Mouse (Mus musculus) midbrain, embryonic 15.5 days (tissue): Measurements from ENCODE around the gene Saysd1. TPM values are rescaled to one million over a fixed set of nuclear protein-coding genes. Genes with fewer than 3 reads are reported as not detected.

ENCODE experiments used
- ATAC-seq: fragments of 200-750 bp; cut with Nextera tagmentation; replicated peaks from 2 replicates; pipeline ENCODE4 v1.8.0; 2017; ENCODE audit warnings: moderate TSS enrichment
- H3K27ac ChIP-seq: fragments of 300-500 bp; sonication (generic); 2 replicates; pipeline ENCODE4 v1.5.1; 2015; ENCODE audit warnings: mild to moderate bottlenecking, inconsistent platforms
- H3K27me3 ChIP-seq: fragments of 300-500 bp; sonication (generic); replicated peaks from 2 replicates; pipeline ENCODE4 v1.6.1; 2015; ENCODE audit warnings: inconsistent platforms
- H3K36me3 ChIP-seq: fragments of 300-500 bp; sonication (generic); replicated peaks from 2 replicates; pipeline ENCODE4 v1.6.1; 2015; ENCODE audit warnings: inconsistent platforms
- H3K4me1 ChIP-seq: fragments of 300-500 bp; sonication (generic); 2 replicates; pipeline ENCODE4 v1.6.1; 2015; ENCODE audit warnings: inconsistent platforms
- H3K4me2 ChIP-seq: fragments of 300-500 bp; sonication (generic); 2 replicates; pipeline ENCODE4 v1.6.1; 2015; ENCODE audit warnings: inconsistent platforms, mild to moderate bottlenecking, moderate library complexity
- H3K4me3 ChIP-seq: fragments of 300-500 bp; sonication (generic); 2 replicates; pipeline ENCODE4 v1.5.1; 2015; ENCODE audit warnings: mild to moderate bottlenecking, inconsistent platforms
- H3K9ac ChIP-seq: fragments of 300-500 bp; sonication (generic); 2 replicates; pipeline ENCODE4 v1.6.1; 2015; ENCODE audit warnings: mild to moderate bottlenecking, inconsistent platforms
- H3K9me3 ChIP-seq: fragments of 300-500 bp; sonication (generic); 2 replicates; pipeline ENCODE4 v1.6.1; 2016; ENCODE audit warnings: inconsistent platforms
- WGBS: fragments of 180-500 bp; shearing (Covaris S2); methylation state at CpG from one replicate; pipeline ENCODE4 v1.1.7; 2015; ENCODE audit warnings: mixed read lengths; 5-methylcytosine and 5-hydroxymethylcytosine counted together
- polyA plus RNA-seq: library from polyadenylated mRNA; unstranded; fragments of >200 nt; fragmentation: Nextera tagmentation; extraction: Ambion mirVana; gene quantifications from 2 replicates; pipeline ENCODE4 v1.2.1, GENCODE M21; 2015

Saysd1 gene
- polyA plus RNA-seq, 1 experiment from 2014 or later: 12.6 TPM

DNA sequence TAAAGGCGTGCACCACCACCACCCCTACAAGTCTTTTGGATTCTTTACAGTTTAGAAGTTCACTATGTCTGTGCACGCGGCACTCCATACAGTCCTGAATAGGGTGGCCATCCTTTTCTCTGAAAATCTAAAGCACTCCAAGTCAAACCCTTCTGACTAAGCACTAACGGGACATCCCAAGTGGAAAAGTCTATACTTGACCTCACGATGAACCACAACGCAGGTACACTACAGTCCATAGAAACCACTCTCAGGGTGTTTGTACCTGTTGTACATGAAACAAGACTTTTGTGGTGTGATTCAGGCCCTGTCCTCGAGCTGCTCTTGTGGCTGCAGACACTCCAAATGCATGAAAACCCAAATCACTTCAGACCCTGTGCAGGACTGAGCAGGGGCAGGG lies 36.8 kb upstream of the Saysd1 start:
- Histone ChIP-seq H3K36me3 (no peaks in the 10 kb centered on the region), H3K4me3 (no peak overlapping the region), H3K9ac (no peak overlapping the region), H3K4me2 (no peak overlapping the region), H3K27me3 (no peaks in the 10 kb centered on the region), H3K9me3 (no peaks in the 10 kb centered on the region), H3K27ac (no peak overlapping the region), H3K4me1 (no peaks in the 10 kb centered on the region; the same call in 1 of the 2 replicates)
- no peak for ATAC-seq
- WGBS: 94% methylated on average over 7 of the region's 7 CpGs

DNA sequence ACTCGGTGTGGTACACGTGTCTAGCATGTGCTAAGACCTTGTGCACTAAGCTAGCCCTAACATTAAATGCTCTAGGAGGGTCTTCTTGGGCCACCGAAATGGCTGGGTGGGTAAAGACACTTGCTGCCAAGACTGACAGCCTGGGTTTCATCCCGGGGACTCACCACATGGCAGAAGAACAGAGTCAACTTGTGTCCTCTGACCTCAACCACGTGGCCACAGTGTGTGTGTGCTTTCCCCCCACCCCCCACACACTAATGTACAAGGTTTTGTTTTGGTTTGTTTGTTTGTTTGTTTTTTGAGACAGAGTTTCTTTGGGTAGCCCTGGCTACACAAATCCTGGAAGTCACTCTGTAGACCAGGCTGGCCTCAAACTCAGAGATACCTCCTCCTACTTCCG lies 36.4 kb upstream of the Saysd1 start:
- Histone ChIP-seq H3K36me3 (no peaks in the 10 kb centered on the region), H3K9me3 (no peaks in the 10 kb centered on the region), H3K27ac (no peak overlapping the region), H3K27me3 (no peaks in the 10 kb centered on the region), H3K4me2 (no peak overlapping the region), H3K4me3 (no peak overlapping the region), H3K4me1 (no peaks in the 10 kb centered on the region; the same call in 1 of the 2 replicates), H3K9ac (no peak overlapping the region)
- WGBS: 90% methylated on average over 6 of the region's 6 CpGs
- ATAC-seq: no peak

DNA sequence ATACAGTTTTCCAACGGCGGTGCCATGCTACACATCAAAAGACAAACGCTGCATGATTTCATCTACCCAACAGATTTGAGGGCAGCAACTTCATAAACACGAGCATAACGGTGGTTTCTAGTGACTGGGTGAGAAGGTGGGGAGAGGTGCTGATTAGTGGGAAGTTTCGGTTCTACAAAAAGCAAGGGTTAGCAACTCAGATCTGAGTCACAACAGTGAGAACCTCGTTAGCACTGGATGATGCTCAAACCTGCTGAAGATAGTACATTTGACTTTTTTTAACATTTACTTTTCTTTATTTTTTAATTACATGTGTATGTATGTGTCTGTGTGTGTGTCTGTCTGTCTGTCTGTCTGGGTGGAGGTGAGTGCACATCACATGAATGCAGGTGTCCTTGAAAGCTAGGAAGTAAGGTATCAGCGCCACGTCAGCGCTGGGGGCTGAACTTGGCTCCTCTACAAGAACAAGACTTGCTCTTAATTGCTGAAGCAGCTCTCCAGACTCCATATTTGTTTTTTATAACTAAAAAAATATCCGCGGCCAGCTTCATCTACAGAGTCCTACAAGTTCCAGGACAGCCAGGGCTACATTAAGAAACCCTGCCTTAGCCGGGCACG lies 35.6 kb upstream of the Saysd1 start:
- no peak for ATAC-seq
- H3K36me3 ChIP-seq: no peaks in the 10 kb centered on the region
- H3K4me3 ChIP-seq: no peak overlapping the region
- H3K9ac ChIP-seq: no peak overlapping the region
- no peak overlapping the region for H3K27ac ChIP-seq
- no peaks in the 10 kb centered on the region for H3K27me3 ChIP-seq
- no peaks in the 10 kb centered on the region for H3K9me3 ChIP-seq
- H3K4me2 ChIP-seq: no peak overlapping the region
- 94% methylated on average over 14 of the region's 14 CpGs for WGBS
- no peaks in the 10 kb centered on the region; the same call in 1 of the 2 replicates for H3K4me1 ChIP-seq

DNA sequence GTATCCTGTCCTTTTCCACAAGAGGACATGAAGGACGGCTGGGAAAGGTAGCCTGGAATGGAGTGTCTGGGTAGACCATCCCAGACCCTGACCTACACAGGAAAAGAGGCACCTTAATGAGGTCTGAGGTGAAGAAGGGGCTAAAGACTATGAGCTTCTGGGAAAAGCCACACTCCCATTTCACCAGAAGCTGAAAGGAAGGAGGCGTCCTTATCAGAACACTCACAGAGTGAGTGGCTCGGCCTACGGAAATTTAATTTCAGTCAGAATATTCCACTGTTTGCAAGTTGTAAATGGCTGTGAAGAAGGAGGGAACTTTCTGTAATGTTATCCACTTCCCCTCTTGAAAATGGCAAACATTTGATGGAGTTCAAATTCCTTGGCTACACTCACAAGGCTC lies 34.6 kb upstream of the Saysd1 start:
- Histone ChIP-seq H3K27me3 (no peaks in the 10 kb centered on the region), H3K4me2 (no peak overlapping the region), H3K27ac (no peak overlapping the region), H3K9me3 (no peaks in the 10 kb centered on the region), H3K9ac (no peak overlapping the region), H3K36me3 (no peaks in the 10 kb centered on the region), H3K4me1 (no peaks in the 10 kb centered on the region; the same call in 1 of the 2 replicates), H3K4me3 (no peak overlapping the region)
- ATAC-seq: no peak
- WGBS: 88% methylated on average over 4 of the region's 4 CpGs

DNA sequence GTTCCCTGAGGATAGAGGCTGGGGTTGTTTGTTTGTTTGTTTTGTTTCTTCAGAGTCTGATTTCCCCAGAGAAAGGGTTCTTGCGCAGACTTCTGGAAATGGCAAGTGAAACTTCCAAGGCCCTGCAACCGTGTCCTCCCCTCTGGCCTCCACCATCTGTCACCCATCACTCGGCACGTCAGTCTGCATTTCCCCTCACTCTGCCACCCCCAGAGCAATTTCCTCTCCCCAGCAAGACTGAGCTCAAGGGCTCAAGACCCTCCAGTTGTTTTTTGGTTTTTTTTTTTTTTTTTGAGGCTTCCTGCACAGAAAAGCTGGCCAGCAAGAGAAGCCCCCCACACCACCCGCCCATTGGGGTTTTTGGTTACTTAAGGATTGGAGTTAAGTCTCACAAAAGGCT lies 34.2 kb upstream of the Saysd1 start:
- Histone ChIP-seq H3K27ac (no peak overlapping the region), H3K27me3 (no peaks in the 10 kb centered on the region)
- 88% methylated on average over 5 of the region's 5 CpGs for WGBS

DNA sequence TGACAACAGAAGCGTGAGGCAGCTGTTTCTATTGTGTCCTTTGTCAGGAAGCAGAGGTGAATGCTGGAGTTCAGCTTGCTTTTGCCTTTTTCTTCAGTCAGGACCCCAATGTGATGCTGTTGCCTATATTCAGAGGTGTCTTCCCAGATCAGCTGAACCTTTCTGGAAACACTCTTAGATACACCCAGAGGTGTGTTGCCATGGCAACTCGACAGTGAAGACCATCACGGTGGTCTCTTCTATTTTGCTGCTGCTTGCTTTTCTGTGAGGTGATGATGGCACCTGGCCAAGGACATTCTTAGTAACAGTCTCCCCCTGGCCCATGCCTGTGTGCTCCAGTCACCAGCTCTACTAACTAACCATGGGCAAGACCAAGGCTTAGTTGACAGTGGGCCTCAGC lies 33.5 kb upstream of the Saysd1 start:
- 66% methylated on average over 3 of the region's 3 CpGs for WGBS
- Histone ChIP-seq H3K4me2 (no peak overlapping the region), H3K36me3 (no peaks in the 10 kb centered on the region), H3K4me3 (no peak overlapping the region), H3K4me1 (no peaks in the 10 kb centered on the region; the same call in 1 of the 2 replicates), H3K9ac (no peak overlapping the region), H3K27ac (no peak overlapping the region), H3K27me3 (no peaks in the 10 kb centered on the region), H3K9me3 (no peaks in the 10 kb centered on the region)
- ATAC-seq: peak; percentile 58; the same call in 1 of the 2 replicates

More for the DNA sequence above, 34.2 kb upstream of the Saysd1 start:
- H3K9me3 ChIP-seq: no peaks in the 10 kb centered on the region
- no peak overlapping the region for H3K9ac ChIP-seq
- ATAC-seq: no peak
- H3K4me2 ChIP-seq: no peak overlapping the region
- H3K4me3 ChIP-seq: no peak overlapping the region
- H3K4me1 ChIP-seq: no peaks in the 10 kb centered on the region; the same call in 1 of the 2 replicates
- no peaks in the 10 kb centered on the region for H3K36me3 ChIP-seq

DNA sequence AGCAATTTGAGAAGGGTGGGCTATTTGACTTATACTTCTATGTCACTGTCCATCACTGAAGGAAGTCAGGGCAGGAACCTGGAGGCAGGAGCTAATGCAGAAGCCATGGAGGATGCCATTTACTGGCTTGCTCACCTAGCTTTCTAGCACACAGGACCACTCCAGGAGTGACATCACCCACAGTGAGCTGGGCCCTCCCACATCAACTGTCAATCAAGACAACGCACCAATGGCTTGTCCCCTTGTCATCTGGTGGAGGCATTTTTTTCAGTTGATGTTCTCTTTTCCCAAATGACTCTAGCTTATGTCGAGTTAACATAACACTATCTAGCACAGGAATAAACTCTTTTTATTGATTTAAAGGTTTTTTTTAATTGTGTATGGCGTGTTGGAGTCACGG lies 30.9 kb upstream of the Saysd1 start:
- H3K36me3 ChIP-seq: no peaks in the 10 kb centered on the region
- no peak overlapping the region for H3K4me2 ChIP-seq

DNA sequence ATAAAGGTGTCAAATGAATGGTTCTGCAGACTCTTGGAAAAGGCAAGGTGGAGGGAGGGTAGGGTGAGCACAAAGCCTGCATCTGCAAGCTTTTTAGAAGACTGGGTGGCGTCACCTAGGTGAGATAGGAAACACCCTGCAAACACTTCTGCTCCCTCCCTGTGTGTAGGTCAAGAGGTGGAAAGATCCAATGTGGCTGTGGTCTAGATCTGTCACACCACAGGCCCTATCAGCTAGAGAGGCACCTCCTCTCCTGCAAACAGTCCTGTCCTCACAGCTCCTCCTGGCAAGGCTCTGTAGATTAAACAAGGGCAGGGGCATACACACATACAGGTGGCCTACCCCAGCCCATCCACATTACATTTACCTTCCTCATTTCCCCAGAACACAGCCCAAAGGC lies 30.1 kb upstream of the Saysd1 start:
- no peak for ATAC-seq
- Histone ChIP-seq H3K4me1 (no peaks in the 10 kb centered on the region; the same call in 1 of the 2 replicates), H3K36me3 (no peaks in the 10 kb centered on the region), H3K9ac (no peak overlapping the region), H3K27ac (no peak overlapping the region), H3K27me3 (no peaks in the 10 kb centered on the region), H3K4me2 (no peak overlapping the region), H3K4me3 (no peak overlapping the region), H3K9me3 (no peaks in the 10 kb centered on the region)
- WGBS: 91% methylated on average over 1 of the region's 1 CpGs

More for the DNA sequence above, 30.9 kb upstream of the Saysd1 start:
- 91% methylated on average over 4 of the region's 4 CpGs for WGBS
- no peak overlapping the region for H3K27ac ChIP-seq
- H3K4me1 ChIP-seq: no peaks in the 10 kb centered on the region; the same call in 1 of the 2 replicates
- H3K27me3 ChIP-seq: no peaks in the 10 kb centered on the region
- no peak for ATAC-seq
- no peaks in the 10 kb centered on the region for H3K9me3 ChIP-seq
- H3K4me3 ChIP-seq: no peak overlapping the region
- no peak overlapping the region for H3K9ac ChIP-seq

DNA sequence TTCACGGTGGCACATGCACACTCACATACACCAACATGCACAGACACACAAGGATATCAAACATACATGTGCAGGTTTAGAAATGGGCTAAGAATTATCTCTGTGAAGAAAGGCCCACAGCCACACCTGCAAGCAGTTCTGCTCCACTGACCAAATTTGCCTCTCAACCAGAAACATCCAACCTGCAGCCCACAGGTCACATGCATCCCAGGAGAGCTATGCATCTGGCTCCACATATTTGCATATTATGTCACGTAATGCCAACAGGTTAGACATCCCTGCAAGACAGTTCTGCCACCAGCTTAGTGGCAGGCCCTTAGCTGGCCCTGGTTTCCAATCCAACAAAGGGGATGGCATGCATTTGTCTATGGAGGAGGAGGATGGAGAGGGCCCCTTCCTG lies 29.7 kb upstream of the Saysd1 start:
- WGBS: 90% methylated on average over 2 of the region's 2 CpGs
- no peaks in the 10 kb centered on the region for H3K36me3 ChIP-seq

DNA sequence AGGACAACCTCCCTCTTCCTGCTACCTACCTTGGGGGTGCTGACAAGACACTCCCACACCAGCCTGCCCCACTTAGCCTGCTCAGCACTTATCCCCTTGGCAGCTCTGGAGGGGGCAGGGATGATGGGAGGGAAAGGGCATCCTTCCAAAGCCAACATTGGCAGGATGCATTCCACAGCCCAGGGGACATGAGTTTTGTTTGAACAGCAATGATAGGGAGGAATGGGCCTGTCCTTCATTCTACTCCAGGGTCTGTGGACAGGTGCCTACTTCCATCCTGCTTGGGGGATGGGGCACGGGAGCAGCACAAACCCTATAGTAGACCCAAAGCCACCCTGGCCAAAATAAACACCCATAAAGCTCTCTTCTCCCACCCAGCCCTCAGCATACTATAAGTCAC lies 27.1 kb upstream of the Saysd1 start:
- ATAC-seq: no peak

More for the DNA sequence above, 29.7 kb upstream of the Saysd1 start:
- H3K4me1 ChIP-seq: no peaks in the 10 kb centered on the region; the same call in 1 of the 2 replicates
- H3K9ac ChIP-seq: no peak overlapping the region
- H3K9me3 ChIP-seq: no peaks in the 10 kb centered on the region
- no peak overlapping the region for H3K27ac ChIP-seq
- ATAC-seq: no peak
- no peak overlapping the region for H3K4me2 ChIP-seq
- no peak overlapping the region for H3K4me3 ChIP-seq
- H3K27me3 ChIP-seq: no peaks in the 10 kb centered on the region

DNA sequence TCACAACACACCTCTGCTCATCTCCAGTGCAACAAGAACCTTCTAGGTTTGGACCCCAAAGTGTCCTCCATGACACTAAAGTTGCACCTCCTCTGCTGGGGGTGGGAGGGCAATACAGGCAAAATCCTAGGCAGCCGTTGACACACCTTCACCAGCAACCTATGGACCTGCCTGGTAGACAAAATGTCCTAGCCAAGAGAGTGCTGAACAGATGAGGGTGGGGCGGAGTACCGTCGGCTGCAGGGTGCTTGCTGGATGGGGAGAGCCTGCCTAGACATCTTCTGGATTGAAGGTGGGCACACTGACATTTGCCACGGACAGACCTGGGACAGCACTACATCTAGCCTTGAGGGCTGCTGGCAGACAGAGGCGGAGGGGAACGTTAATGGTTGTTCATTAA lies 26.1 kb upstream of the Saysd1 start:
- no peaks in the 10 kb centered on the region for H3K27me3 ChIP-seq
- H3K9ac ChIP-seq: no peak overlapping the region
- no peaks in the 10 kb centered on the region for H3K4me1 ChIP-seq
- no peak for ATAC-seq
- no peak overlapping the region for H3K27ac ChIP-seq
- no peak overlapping the region for H3K4me3 ChIP-seq
- no peak overlapping the region for H3K4me2 ChIP-seq
- no peaks in the 10 kb centered on the region for H3K36me3 ChIP-seq
- WGBS: 92% methylated on average over 7 of the region's 7 CpGs
- H3K9me3 ChIP-seq: no peaks in the 10 kb centered on the region

More for the DNA sequence above, 27.1 kb upstream of the Saysd1 start:
- Histone ChIP-seq H3K27me3 (no peaks in the 10 kb centered on the region), H3K9me3 (no peaks in the 10 kb centered on the region), H3K4me2 (no peak overlapping the region), H3K4me1 (no peaks in the 10 kb centered on the region), H3K9ac (no peak overlapping the region), H3K36me3 (no peaks in the 10 kb centered on the region), H3K4me3 (no peak overlapping the region), H3K27ac (no peak overlapping the region)
- 84% methylated on average over 1 of the region's 1 CpGs for WGBS

DNA sequence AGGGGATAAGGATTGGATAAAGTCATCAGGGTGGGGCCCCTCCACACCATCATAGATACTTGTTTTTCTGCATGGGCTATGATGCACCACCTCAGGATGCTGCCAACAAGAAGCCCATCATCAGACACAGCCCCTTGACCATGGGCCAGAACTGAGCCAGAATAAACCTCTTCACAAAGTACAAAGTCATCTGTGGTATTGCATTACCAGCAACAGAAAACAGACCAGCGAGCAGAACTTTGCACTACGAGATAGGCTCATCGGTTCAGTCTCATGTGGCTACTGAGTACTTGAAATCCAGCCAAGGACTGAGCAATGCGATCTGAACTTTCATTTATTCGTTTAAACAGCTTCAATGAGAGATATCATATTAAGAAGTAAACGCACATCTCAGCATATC lies 24.4 kb upstream of the Saysd1 start:
- H3K4me1 ChIP-seq: no peaks in the 10 kb centered on the region
- no peaks in the 10 kb centered on the region for H3K9me3 ChIP-seq
- no peak overlapping the region for H3K4me3 ChIP-seq
- no peaks in the 10 kb centered on the region for H3K36me3 ChIP-seq
- no peak overlapping the region for H3K9ac ChIP-seq
- no peak for ATAC-seq
- H3K27me3 ChIP-seq: no peaks in the 10 kb centered on the region
- H3K4me2 ChIP-seq: no peak overlapping the region
- H3K27ac ChIP-seq: no peak overlapping the region
- 82% methylated on average over 6 of the region's 6 CpGs for WGBS
